Mouse (Mus musculus) E14TG2a.4 (cell line): ENCODE results near the gene Gnaq.

ENCODE experiments used
- CTCF ChIP-seq: conservative IDR thresholded peaks from 2 replicates; pipeline ENCODE4 v1.5.1; 2014; ENCODE audit warnings: low read length
- NANOG ChIP-seq: IDR thresholded peaks from 2 replicates; pipeline ENCODE4 v1.6.1; 2014; ENCODE audit warnings: borderline replicate concordance, low read length, mixed read lengths
- POU5F1 ChIP-seq: IDR thresholded peaks from 2 replicates; pipeline ENCODE4 v1.6.1; 2014; ENCODE audit warnings: low read length, borderline replicate concordance

GRCm38 (mm10) chr19:16141857-16142256 lies 9.2 kb downstream of the Gnaq start:
- TF ChIP-seq CTCF (no peak), NANOG (no peak), POU5F1 (no peak)
